Mouse (Mus musculus) CH12.LX (cell line): ENCODE results near the gene Gpr107. TPM values are rescaled to one million over a fixed set of nuclear protein-coding genes. Genes with fewer than 3 reads are reported as not detected.

Experiments used
- DNase-seq: peaks from one replicate; pipeline ENCODE4 v3.0.0-alpha.2; 2013; ENCODE audit errors: extremely low read depth
- H3K27ac ChIP-seq: 2 replicates; pipeline ENCODE4 v1.5.1; 2012; ENCODE audit warnings: low read depth, mild to moderate bottlenecking, control low read depth, moderate library complexity; ENCODE audit not compliant: insufficient read depth
- H3K27me3 ChIP-seq: replicated peaks from 2 replicates; pipeline ENCODE3; 2012; ENCODE audit warnings: inconsistent platforms
- H3K36me3 ChIP-seq, 2 experiments: replicated peaks in 1 of 2; 2 replicates each; pipeline versions ENCODE3 to v1.6.1; 2012; ENCODE audit warnings: inconsistent platforms in 1 of 2, low read length in 1 of 2, mild to moderate bottlenecking in 1 of 2, mixed read lengths in 1 of 2, moderate library complexity in 1 of 2; ENCODE audit not compliant: control insufficient read depth in 1 of 2, insufficient read depth in 1 of 2
- H3K4me1 ChIP-seq, 2 experiments: 2 replicates each; pipeline ENCODE4 v1.6.1; 2012; ENCODE audit warnings: inconsistent platforms in 1 of 2, moderate library complexity in 1 of 2; ENCODE audit not compliant: insufficient read depth in 2 of 2, control insufficient read depth in 1 of 2
- H3K4me2 ChIP-seq: 2 replicates; pipeline ENCODE4 v1.6.1; 2012; ENCODE audit warnings: low read depth, mild to moderate bottlenecking, control low read depth; ENCODE audit not compliant: poor library complexity, insufficient read depth, severe bottlenecking
- H3K4me3 ChIP-seq, 3 experiments: fragments of 150-350 bp in 1 of 3; sonication (generic) in 1 of 3; replicated peaks in 1 of 3; 2 replicates each; pipeline versions ENCODE3 to v1.5.1; 2011 to 2012; ENCODE audit warnings: low read depth in 2 of 3, low read length in 2 of 3, mild to moderate bottlenecking in 2 of 3, moderate library complexity in 2 of 3, control low read depth in 1 of 3, improper control_type of control experiment in 1 of 3, inconsistent platforms in 1 of 3, mixed read lengths in 1 of 3; ENCODE audit not compliant: poor library complexity in 1 of 3
- H3K79me2 ChIP-seq: replicated peaks from 2 replicates; pipeline ENCODE4 v1.6.1; 2012; ENCODE audit warnings: mild to moderate bottlenecking, moderate library complexity; ENCODE audit not compliant: control insufficient read depth, poor library complexity, insufficient read depth, severe bottlenecking; ENCODE audit errors: extremely low read depth
- H3K9ac ChIP-seq: 2 replicates; pipeline ENCODE4 v1.6.1; 2012; ENCODE audit warnings: low read depth, mild to moderate bottlenecking, control low read depth, moderate library complexity; ENCODE audit not compliant: insufficient read depth
- H3K9me3 ChIP-seq: replicated peaks from 2 replicates; pipeline ENCODE3; 2012; ENCODE audit warnings: low read length, inconsistent platforms, mixed read lengths
- CHD1 ChIP-seq: IDR thresholded peaks from 2 replicates; pipeline ENCODE4 v1.6.1; 2012; ENCODE audit warnings: low read depth, low read length, improper control_type of control experiment, inconsistent platforms
- CHD2 ChIP-seq: IDR thresholded peaks from 2 replicates; pipeline ENCODE4 v1.6.1; 2011; ENCODE audit warnings: low read length, improper control_type of control experiment
- ELF1 ChIP-seq: IDR thresholded peaks from 2 replicates; pipeline ENCODE4 v1.6.1; 2014; ENCODE audit warnings: low read depth, mild to moderate bottlenecking, inconsistent platforms, low read length, improper control_type of control experiment
- IRF4 ChIP-seq: IDR thresholded peaks from 2 replicates; pipeline ENCODE4 v1.6.1; 2014; ENCODE audit warnings: low read depth, mild to moderate bottlenecking, inconsistent platforms, low read length, improper control_type of control experiment
- JUN ChIP-seq: IDR thresholded peaks from 2 replicates; pipeline ENCODE4 v1.6.1; 2011; ENCODE audit warnings: low read depth, mild to moderate bottlenecking, low read length, improper control_type of control experiment, moderate library complexity; ENCODE audit not compliant: insufficient read depth
- JUND ChIP-seq: conservative IDR thresholded peaks from 2 replicates; pipeline ENCODE4 v1.6.1; 2011; ENCODE audit warnings: low read depth, low read length, improper control_type of control experiment
- KAT2A ChIP-seq: IDR thresholded peaks from 2 replicates; pipeline ENCODE4 v1.6.1; 2012; ENCODE audit warnings: low read length, improper control_type of control experiment, inconsistent platforms; ENCODE audit not compliant: insufficient replicate concordance
- MAFK ChIP-seq: IDR thresholded peaks from 2 replicates; pipeline ENCODE4 v1.6.1; 2011; ENCODE audit warnings: low read length, improper control_type of control experiment; ENCODE audit not compliant: insufficient replicate concordance
- MAX ChIP-seq: IDR thresholded peaks from 2 replicates; pipeline ENCODE4 v1.6.1; 2011; ENCODE audit warnings: low read length, improper control_type of control experiment
- NRF1 ChIP-seq: IDR thresholded peaks from 2 replicates; pipeline ENCODE4 v1.6.1; 2014; ENCODE audit warnings: low read depth, mild to moderate bottlenecking, inconsistent platforms, low read length, improper control_type of control experiment, moderate library complexity
- POLR2A ChIP-seq: IDR thresholded peaks from 2 replicates; pipeline ENCODE4 v1.6.1; 2011; ENCODE audit warnings: low read depth, mild to moderate bottlenecking, improper control_type of control experiment, low read length
- RAD21 ChIP-seq: IDR thresholded peaks from 2 replicates; pipeline ENCODE4 v1.6.1; 2011; ENCODE audit warnings: low read depth, mild to moderate bottlenecking, low read length, improper control_type of control experiment, moderate library complexity
- SIN3A ChIP-seq: IDR thresholded peaks from 2 replicates; pipeline ENCODE4 v1.6.1; 2012; ENCODE audit warnings: low read length, improper control_type of control experiment, inconsistent platforms
- SMC3 ChIP-seq: IDR thresholded peaks from 2 replicates; pipeline ENCODE4 v1.6.1; 2011; ENCODE audit warnings: low read depth, low read length, improper control_type of control experiment
- TBP ChIP-seq: conservative IDR thresholded peaks from 2 replicates; pipeline ENCODE4 v1.6.1; 2011; ENCODE audit warnings: low read depth, low read length, improper control_type of control experiment
- TCF12 ChIP-seq: IDR thresholded peaks from 2 replicates; pipeline ENCODE4 v1.6.1; 2014; ENCODE audit warnings: low read depth, mild to moderate bottlenecking, inconsistent platforms, low read length, improper control_type of control experiment
- UBTF ChIP-seq: IDR thresholded peaks from 2 replicates; pipeline ENCODE4 v1.6.1; 2012; ENCODE audit warnings: low read depth, mild to moderate bottlenecking, inconsistent platforms, low read length, improper control_type of control experiment, moderate library complexity
- ZKSCAN1 ChIP-seq: IDR thresholded peaks from 2 replicates; pipeline ENCODE4 v1.6.1; 2012; ENCODE audit warnings: low read depth, inconsistent platforms, low read length, improper control_type of control experiment, borderline replicate concordance
- ZMIZ1 ChIP-seq: IDR thresholded peaks from 2 replicates; pipeline ENCODE4 v1.6.1; 2012; ENCODE audit warnings: low read depth, mild to moderate bottlenecking, inconsistent platforms, low read length, improper control_type of control experiment
- ZNF384 ChIP-seq: IDR thresholded peaks from 2 replicates; pipeline ENCODE4 v1.6.1; 2012; ENCODE audit warnings: low read depth, low read length, improper control_type of control experiment, inconsistent platforms
- dilution Hi-C: fragments of 300-500 bp; cut with MboI; formaldehyde crosslinking; loops from 2 replicates; pipeline ENCODE4 v1.14.3; 2020; ENCODE audit warnings: low sequenced_read_pairs; ENCODE audit not compliant: extremely low pct_unique_long_range_greater_than_20kb, extremely low pct_ligation_motif_present
- in situ Hi-C: fragments of 300-500 bp; cut with MboI; formaldehyde crosslinking; loops from 3 replicates; pipeline ENCODE4 v1.14.3; 2019; ENCODE audit warnings: low sequenced_read_pairs, low pct_ligation_motif_present, low pct_unique_long_range_greater_than_20kb, mixed read lengths
- polyA plus RNA-seq: library from polyadenylated mRNA; unstranded; fragments of >175 nt; gene quantifications from 2 replicates; pipeline ENCODE4 v1.2.1, GENCODE M21; 2012; ENCODE audit warnings: low read depth; ENCODE audit not compliant: insufficient read length
- total RNA-seq, 2 experiments: library from RNA; depleted of rRNA; stranded (reverse); fragments of 300-350 nt in 1 of 2; fragments of >200 nt in 1 of 2; gene quantifications; 2 replicates each; pipeline ENCODE4 v1.2.3; 2012 to 2014

Gpr107 gene
- total and polyA plus RNA-seq, 3 experiments = 19.6 to 27.8 (median 24.6) TPM

DNA sequence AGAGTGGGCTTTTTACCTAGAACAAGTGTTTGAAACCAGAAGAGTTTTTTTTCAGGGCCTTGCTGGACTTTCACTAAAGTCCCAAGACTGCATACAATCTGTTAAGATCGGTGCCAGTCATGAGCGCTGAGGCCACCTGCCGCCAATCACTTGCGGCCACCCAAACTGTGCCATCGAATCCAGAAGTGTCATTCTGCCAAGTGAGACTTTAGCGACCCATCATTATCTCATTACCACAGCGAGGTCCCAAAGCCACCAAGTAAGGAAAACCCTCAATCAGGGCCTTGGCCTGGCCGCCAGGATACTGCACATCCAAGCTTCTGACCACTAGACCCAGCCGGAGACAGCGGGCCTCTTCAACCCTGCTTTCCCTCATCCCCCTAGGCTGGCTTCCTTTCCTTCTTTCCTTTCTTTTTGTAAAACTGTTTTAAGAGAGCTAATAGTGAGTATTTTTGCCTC lies 12.9 kb upstream of the Gpr107 start:
- Histone ChIP-seq H3K4me1 (peaks cover 13 to 48% of the 10 kb centered on the region in 2 experiments), H3K9ac (peak overlapping the region; percentile 58), H3K4me2 (peak overlapping the region; percentile 79), H3K79me2 (peaks cover 74% of the 10 kb centered on the region), H3K9me3 (no peaks in the 10 kb centered on the region), H3K36me3 (peaks cover 0 to 18% of the 10 kb centered on the region in 2 experiments), H3K27ac (peak overlapping the region; percentile 60), H3K27me3 (no peaks in the 10 kb centered on the region)
- dilution Hi-C loops (no loop called here), in situ Hi-C loops (no loop called here)
- DNase-seq = no peak
- TF ChIP-seq RAD21 (peak; percentile 14), ZNF384 (0 out of 2 replicates have a peak, but pooled peaks have one; percentile 52), TBP (0 out of 2 replicates have a peak, but pooled peaks have one; percentile 62), SIN3A (peak; percentile 80), NRF1 (0 out of 2 replicates have a peak, but pooled peaks have one; percentile 8), MAX (no peak), POLR2A (0 out of 2 replicates have a peak, but pooled peaks have one; percentile 26), ZKSCAN1 (no peak), TCF12 (no peak), CHD2 (no peak), ZMIZ1 (no peak), UBTF (0 out of 2 replicates have a peak, but pooled peaks have one; percentile 41), JUN (no peak), IRF4 (no peak), SMC3 (peak; percentile 9; the same call in 1 of the 2 replicates), CHD1 (peak; percentile 79; the same call in 1 of the 2 replicates), MAFK (no peak)
- TF ChIP-seq, all 38 proteins: peak for 9
- peak overlapping the region; percentile 52 to 97 (median 74) for H3K4me3 ChIP-seq

DNA sequence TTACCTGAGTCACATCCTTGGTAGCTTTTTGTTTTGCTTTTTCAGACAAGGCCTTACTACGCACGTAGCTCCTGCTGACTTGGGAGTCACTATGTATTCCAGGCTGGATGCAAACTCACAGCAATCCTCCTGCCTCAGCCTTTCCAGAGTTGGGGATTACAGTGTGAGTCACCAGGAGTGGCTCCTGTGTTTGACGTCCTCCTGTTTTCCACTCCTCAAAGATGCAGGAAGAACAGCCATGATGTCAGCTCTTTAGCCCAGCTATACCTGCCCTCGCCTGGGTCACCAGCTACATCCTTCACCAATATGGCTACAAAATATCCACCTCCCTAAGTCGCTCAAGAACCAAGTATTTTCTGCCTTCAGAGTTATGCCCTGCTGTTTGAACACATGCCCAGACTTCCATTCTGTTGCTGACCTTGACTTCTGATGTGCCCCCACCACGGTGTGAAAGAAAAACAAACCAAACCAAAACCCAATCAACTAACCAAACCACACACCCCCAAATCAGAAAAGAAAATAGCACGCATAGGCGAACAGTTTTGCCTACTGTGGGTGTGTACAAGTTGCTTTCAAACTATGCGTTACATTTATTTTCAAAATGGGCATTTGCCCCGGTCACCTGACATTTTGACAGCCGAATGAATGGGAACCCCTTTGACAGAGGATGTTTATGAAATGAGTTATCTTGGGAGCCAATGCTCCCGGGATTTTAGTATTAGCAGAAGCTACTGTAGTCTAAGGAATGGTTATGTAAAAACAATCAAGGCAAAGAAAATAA lies 11.9 kb upstream of the Gpr107 start:
- in situ Hi-C loops = loop anchor here (10.0 kb wide), 1 partner anchor 115 kb away; no protein-coding TSS in a partner anchor
- H3K4me1 ChIP-seq = peaks cover 9 to 48% of the 10 kb centered on the region in 2 experiments

More for the DNA sequence above, 11.9 kb upstream of the Gpr107 start:
- peak overlapping the region; percentile 91 for H3K9ac ChIP-seq
- dilution Hi-C loops = no loop called here
- no peaks in the 10 kb centered on the region for H3K9me3 ChIP-seq
- H3K4me3 ChIP-seq = peak overlapping the region; percentile 74 to 97 (median 86)
- no peak for DNase-seq
- H3K79me2 ChIP-seq = peaks cover 64% of the 10 kb centered on the region
- H3K4me2 ChIP-seq = peak overlapping the region; percentile 78
- peak overlapping the region; percentile 75 for H3K27ac ChIP-seq
- H3K36me3 ChIP-seq = peaks cover 0 to 10% of the 10 kb centered on the region in 2 experiments
- no peaks in the 10 kb centered on the region for H3K27me3 ChIP-seq
- TF ChIP-seq KAT2A = no peak
- no peak for TF ChIP-seq JUND
- no peak for TF ChIP-seq ZMIZ1
- no peak for TF ChIP-seq ELF1
- TF ChIP-seq SIN3A = peak; percentile 73; the same call in 1 of the 2 replicates
